Mouse (Mus musculus): ENCODE measurements around the gene Olfr62.

Gene Olfr62

DNA sequence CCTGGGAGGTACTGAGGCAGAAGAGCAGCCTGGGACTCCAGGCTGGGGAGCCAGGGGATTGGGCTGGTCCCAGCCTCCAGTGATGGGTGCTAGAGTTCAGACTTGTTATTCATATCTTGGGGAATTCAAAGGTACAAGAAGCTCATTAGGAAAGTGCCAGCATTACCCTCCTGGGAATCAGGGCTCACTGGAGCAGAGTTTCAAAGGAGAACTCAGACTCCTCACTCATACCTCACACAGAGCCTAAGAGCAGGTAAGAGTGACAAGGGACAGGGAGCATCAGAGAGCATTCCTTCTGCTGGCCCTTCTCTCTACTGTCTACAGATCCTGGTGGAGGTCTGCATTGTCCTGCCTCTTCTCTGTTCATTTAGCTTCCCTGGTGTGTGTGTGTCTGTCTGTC, at the start of gene Olfr62:
Olfr62 (plus strand) TSS at position 301 of the 400 bp plus-strand sequence.
- in situ Hi-C loops (cut with MboI; ENCODE audit: unreplicated experiment in 2 of 2), result no loop called here

DNA sequence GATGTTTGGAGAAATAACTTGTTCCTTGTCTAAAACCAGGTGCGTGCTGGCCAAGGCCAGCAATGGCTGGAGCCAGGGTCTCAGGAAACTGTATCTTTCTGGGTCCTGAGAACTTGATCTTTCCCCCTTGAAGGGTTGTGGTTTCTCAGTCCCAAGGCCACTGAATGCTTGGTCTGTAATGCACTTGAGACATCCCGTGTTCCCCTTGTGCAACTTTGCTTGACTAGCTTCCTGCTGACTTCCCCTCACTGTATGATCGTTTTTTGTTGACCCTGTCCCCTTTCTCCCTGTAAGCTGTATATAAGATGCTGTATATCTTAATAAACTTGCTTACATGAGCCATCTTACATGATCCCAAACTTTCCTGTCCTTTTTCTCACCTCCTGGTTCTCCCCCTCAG, 48.9 kb upstream of the Olfr62 start:
- in situ Hi-C loops (cut with MboI; ENCODE audit: unreplicated experiment in 2 of 2), result no loop called here

DNA sequence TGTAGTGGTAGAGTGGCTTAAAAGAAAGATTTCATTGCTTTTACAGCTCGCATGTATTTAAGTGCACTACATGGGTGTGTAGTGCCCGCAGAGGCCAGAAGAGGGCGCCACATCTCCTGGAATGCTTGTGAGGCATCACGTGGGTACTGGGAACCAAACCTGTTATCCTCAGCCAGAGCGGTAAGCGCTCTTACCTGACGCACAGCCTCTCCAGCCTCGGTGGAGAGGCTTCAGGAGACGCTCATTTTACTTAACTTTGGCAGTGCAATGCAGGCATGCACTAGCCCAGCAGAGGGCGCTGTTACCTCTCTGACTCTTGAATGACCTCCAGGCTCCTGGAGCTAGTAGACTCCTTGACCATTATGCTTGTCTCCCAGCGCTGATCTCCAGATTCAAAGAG, 46.1 kb upstream of the Olfr62 start:
- in situ Hi-C loops (cut with MboI; ENCODE audit: unreplicated experiment in 2 of 2), result no loop called here

DNA sequence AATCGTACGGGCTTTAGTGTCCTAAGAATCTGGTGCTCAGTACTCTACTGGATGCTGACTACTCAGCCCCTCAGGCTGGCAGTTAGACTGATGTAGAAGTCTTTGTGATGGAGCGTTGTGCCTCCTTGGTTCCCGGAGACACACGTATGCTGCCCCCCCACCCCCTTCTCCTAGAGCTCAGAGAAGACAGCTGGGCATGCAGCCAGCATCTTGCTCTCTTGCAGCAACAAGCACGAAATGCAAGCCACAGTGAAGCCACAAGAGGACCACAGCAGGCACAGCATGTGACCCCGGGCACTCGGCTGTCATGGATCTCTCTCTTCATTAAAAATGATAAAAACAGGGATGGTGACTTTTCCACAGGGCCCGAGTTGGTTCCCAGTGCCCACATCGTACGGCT, 43.3 kb upstream of the Olfr62 start:
- in situ Hi-C loops (cut with MboI; ENCODE audit: unreplicated experiment in 2 of 2), result no loop called here

DNA sequence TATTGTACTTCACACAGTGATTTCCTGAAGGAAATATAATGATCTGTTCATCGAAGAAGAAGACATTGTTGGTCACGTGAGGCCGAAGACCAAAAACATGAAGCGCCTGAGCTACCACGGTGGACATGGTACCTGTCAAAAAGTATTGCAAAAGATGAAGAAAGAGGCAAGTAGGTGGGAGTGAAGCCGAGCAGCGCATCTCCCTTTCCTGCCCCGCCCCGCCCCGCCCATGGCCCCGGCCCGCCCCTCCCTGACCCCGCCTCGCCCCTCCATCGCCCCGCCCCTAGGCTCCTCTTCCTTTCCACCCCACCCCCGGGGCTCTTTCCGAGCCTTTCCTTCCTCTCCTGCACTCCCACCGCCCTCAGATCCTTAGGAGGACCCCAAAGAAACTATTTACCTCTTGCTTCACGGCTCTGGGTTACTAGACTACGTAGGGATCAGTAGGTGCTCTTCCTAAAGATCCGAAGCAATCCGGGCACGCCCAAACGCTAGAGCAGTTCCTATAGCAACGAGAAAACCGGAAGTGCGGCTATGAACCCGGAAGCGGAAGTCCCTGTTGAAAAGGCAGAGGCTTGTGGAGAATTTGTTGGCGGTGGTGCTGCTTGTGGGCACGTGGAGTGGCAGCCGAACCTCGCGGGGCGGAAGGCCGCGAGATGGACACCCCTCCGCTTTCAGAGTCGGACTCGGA, 38.3 kb upstream of the Olfr62 start, which contains the start of the genes Cfap57 and Ebna1bp2:
Cfap57 (minus strand) TSS at position 499 of the 688 bp plus-strand sequence.
Ebna1bp2 (plus strand) TSS at position 521 of the 688 bp plus-strand sequence.
- in situ Hi-C loops (cut with MboI; ENCODE audit: unreplicated experiment in 2 of 2), result loop anchor here in 1 of 2 experiments (10.0 kb wide), 1 partner anchor 186 kb away; the partner anchor contains the start of gene Cdc20

DNA sequence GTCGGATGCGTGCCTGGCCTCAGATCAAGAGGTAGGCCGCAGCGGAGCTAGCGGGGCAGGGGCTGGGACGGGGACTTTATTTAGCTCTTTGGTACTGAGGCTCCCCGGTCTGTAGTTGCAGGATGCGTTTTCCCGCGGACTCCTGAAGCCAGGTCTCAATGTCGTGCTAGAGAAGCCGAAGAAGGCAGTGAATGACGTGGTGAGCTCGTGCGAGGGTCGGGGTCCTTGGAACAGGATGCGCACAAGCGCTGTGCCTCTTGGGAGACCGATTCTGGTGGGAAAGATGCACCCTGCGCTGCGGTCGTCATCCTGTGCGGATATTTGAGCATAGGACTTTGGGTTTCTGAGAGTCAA, 37.8 kb upstream of the Olfr62 start:
- in situ Hi-C loops (cut with MboI; ENCODE audit: unreplicated experiment in 2 of 2), result loop anchor here in 1 of 2 experiments (10.0 kb wide), 1 partner anchor 186 kb away; the partner anchor contains the start of gene Cdc20

DNA sequence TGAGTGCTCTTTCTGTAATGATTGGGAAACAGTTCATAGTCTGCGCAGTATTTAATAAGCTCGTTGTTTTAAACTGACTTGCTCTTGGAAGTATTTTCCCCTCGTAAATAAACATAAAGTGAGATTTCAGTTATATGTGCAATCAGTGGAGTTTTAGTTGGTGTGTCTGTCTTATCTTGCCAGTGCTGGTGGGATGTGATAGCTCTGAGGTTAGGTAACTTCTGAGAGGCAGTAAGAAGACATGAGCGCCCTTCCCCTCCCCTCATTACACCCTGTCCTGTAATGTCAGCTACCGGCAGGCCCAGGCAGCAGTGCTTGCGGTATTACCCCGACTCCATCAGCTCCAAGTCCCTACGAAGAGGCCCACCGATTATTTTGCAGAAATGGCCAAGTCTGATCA, 37.0 kb upstream of the Olfr62 start:
- in situ Hi-C loops (cut with MboI; ENCODE audit: unreplicated experiment in 2 of 2), result loop anchor here in 1 of 2 experiments (10.0 kb wide), 1 partner anchor 187 kb away; the partner anchor contains the start of gene Cdc20

DNA sequence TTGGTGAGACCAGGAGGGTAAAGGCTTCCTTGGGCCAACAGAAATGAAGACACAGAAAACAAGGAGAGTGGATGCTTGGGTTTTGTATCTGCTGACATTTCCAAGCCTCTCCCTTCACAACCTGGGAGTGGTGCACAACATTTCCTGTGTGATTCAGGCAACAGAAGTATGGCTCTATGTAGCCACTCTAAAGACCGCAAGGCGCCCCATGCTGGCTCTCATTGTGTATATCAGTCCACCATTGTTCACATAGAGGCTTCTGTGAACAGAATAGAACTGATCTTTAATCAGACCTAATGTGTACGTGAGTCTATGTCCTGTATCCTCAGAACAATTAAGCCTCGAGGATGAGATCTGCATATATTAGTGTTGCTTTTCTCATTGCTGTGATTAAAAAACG, 28.5 kb upstream of the Olfr62 start:
- in situ Hi-C loops (cut with MboI; ENCODE audit: unreplicated experiment in 2 of 2), result no loop called here

DNA sequence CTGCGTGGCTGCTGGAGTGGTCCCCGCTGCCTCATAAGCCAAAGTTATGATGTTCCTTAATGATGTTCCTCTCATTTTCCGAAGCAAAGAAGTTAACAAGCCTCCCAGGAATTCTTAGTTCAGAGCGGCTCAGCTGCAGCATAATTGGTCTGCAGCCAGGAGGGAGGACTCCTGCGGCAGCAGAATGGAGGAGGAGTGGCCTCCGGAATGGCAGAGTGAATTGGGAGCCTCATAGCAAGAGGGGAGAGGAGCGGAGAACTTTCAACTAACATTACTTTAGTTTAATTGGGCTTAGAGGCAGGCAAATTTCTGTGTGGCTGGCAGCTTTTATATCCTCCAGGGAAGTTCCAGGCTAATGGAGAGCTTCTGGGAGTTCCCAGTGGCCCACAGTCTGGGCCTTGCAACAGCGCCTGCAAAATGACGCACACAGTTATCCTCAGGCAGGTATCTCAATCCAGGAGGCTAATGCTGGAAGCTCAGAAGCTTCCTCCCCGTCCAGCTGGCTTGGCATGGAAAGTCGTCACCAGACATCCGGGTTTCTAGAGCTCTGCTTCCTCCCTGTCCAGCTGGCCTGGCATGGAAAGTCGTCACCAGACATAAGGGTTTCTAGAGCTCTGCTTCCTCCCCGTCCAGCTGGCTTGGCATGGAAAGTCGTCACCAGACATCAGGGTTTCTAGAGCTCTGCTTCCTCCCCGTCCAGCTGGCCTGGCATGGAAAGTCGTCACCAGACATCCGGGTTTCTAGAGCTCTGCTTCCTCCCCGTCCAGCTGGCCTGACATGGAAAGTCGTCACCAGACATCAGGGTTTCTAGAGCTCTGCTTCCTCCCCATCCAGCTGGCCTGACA, 16.2 kb upstream of the Olfr62 start:
- in situ Hi-C loops (cut with MboI; ENCODE audit: unreplicated experiment in 2 of 2), result loop anchor here (5.0 to 10.0 kb wide), 4 partner anchors 362 to 562 kb away; no protein-coding TSS in a partner anchor

DNA sequence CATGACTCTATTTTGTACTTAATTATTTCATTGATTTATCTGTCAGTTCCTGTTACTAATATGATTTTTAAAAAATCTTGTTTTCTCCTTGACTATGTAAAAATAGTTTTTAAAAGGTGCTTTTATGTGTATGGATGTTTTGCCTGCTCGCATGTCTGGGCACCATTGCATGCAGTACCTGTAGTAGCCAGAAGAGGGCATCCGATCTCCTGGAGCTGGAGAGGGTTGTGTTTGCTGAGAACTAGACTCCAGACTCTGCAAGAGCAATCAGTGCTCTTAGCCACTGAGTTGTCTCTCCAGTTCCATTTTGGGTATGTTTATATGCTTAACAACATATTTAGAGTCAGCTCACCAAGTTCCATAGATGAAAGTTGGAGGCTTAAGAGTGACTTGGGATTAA, 13.5 kb upstream of the Olfr62 start:
- in situ Hi-C loops (cut with MboI; ENCODE audit: unreplicated experiment in 2 of 2), result loop anchor here (10.0 kb wide), 3 partner anchors 360 to 560 kb away; no protein-coding TSS in a partner anchor

DNA sequence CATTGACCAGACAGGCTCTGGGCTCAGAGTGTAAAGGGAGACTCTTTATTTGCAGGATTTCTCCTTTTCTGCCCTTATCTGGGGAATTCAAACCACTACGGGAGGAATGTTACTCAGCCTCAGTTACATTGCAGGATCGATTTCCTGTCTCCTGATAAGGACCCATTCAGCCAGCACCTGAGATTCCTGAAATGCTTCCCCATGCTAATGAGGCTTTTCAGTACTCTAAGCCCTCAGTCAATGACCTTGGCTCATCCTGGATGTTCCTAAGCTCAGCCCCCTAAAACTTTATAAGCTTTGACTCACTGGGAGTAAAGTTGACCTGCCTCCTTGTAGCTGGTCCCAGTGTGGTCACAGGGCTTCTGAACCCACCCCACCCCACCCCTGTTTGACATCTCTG, 28.3 kb downstream of the Olfr62 start:
- in situ Hi-C loops (cut with MboI; ENCODE audit: unreplicated experiment in 2 of 2), result no loop called here

DNA sequence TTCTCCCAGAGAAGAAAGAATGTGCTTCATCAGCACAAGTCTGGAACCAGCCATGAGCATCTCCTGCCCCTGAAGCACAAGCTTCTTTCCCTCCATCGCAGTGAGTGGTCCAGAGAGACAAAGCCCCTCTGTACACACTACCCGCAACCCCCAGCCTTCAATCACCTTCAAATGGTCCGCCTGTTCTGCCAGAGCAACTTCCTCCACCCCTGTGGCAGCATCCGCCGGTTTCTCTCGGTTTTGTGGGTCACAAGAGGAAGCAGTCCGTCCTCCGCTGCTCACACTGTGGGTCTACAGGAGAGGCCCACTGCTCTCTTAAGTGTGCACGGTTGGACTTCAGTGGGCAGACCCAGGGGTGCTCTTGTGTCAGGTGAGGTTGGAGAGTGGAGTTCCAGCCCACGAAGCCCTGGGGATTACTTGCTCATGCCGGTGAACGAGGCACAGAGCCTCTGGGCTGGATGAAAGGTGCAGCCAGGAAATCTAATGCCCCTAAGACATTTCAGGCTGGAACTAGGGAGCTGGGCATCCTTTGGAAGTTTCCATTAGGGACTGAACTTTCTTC, 33.7 kb downstream of the Olfr62 start, which contains the start of gene Olfr1342:
Olfr1342 (minus strand) TSS at position 345 of the 562 bp plus-strand sequence.
- in situ Hi-C loops (cut with MboI; ENCODE audit: unreplicated experiment in 2 of 2), result no loop called here

DNA sequence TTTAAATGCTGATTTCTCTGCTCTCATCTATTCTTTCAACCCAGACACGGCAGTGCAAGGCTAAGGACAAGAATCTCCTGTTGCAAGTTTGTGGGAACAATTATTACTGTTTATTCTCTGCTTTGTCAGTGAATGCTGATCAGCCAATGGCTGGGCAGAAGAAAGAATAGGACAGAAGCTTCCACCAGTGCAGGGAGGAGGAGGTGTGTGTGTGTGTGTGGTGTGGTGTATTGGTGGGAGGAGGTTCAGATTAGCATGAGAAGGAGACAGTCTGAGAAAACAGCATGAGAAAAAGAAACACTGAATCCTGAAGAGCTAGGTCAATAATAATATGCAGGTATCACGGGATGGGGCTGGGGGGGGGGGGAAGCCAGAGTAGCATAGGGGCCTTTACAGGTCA, 35.1 kb downstream of the Olfr62 start:
- in situ Hi-C loops (cut with MboI; ENCODE audit: unreplicated experiment in 2 of 2), result no loop called here

DNA sequence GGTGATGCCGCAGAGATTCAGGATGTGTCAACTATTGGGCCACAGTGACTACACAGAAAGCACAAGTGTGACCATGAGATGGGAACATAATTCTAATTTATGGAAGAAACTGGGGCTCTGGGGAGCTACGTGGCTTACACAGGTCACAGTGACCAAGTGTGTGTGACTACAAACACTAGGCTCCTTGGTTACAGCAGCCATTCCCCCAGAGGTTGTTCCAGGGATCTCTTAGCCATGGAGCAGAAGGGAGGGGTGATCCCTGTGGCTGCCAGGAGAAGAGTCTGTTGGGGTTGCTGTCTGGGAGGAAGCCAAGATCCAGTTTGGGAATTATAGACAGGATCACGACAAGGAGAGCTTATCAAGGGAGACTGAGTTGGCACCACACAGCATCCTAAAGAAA, 44.5 kb downstream of the Olfr62 start, which contains the start of gene Olfr1341:
Olfr1341 (plus strand) TSS at position 301 of the 400 bp plus-strand sequence.
- in situ Hi-C loops (cut with MboI; ENCODE audit: unreplicated experiment in 2 of 2), result no loop called here

DNA sequence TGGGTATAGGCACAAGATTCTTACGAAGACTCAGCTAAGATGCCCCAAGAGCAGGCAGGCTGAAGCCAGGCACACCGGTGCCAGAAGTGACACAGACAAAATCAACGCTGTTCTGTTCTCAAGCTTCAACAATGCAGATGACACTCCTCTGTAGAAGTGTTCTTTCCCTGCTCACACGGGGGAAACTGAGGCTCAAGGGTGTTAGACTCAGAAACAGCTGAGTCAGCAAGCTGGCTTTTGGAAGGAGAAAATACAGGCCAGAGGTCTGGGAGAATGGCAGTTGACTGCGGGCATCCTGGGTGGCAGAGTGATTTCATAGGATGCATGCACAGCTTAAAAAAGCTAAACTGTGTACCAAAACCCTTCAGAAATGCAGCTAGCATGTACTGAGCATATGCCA, 49.3 kb downstream of the Olfr62 start:
- in situ Hi-C loops (cut with MboI; ENCODE audit: unreplicated experiment in 2 of 2), result no loop called here

DNA sequence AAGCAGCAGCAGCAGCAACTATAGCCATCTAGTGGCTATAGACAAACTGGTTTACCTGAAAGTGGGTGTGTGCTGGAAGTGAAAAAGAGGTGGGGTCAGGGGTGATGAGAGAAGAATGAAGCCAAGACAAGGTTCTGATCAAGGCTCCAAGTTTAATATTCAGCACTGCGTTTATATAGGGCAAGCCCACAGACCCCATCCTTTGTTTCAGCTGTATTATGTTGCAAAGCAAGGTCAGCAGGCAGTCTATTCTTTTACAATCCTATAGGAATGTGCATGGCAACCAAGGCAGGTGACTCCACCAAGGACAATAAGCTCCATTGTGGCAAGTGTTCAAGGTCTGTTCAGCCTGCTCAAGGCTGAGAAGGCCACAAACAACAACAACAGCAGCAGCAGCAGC, 52.9 kb downstream of the Olfr62 start:
- in situ Hi-C loops (cut with MboI; ENCODE audit: unreplicated experiment in 2 of 2), result no loop called here
